Mouse (Mus musculus): ENCODE measurements around the gene Hbs1l.
A peak's percentile ranks its signal among the peaks of the same experiment; 100 is the strongest.

Gene Hbs1l

GRCm38 (mm10) chr10:21304672-21305632, 9.2 kb downstream of the Hbs1l start:
- DNase-seq: no peak

- DNase-seq: peak; percentile 42 to 55
Measured at GRCm38 (mm10) chr10:21313732-21314131, 18.0 kb downstream of the Hbs1l start.

- no peak for DNase-seq
Measured at GRCm38 (mm10) chr10:21316123-21316522, 20.3 kb downstream of the Hbs1l start.

- DNase-seq: no peak
Measured at GRCm38 (mm10) chr10:21318250-21318649, 22.5 kb downstream of the Hbs1l start.

GRCm38 (mm10) chr10:21318996-21319395, 23.2 kb downstream of the Hbs1l start:
- no peak for DNase-seq

GRCm38 (mm10) chr10:21320601-21321000, 24.8 kb downstream of the Hbs1l start:
- no peak for DNase-seq

GRCm38 (mm10) chr10:21326352-21326751, 30.6 kb downstream of the Hbs1l start:
- no peak for DNase-seq

- DNase-seq: no peak
Measured at GRCm38 (mm10) chr10:21327605-21328135, 31.9 kb downstream of the Hbs1l start.

GRCm38 (mm10) chr10:21334349-21335105, 38.7 kb downstream of the Hbs1l start:
- peak; percentile 11 to 22 for DNase-seq

GRCm38 (mm10) chr10:21335534-21335933, 39.8 kb downstream of the Hbs1l start:
- DNase-seq: no peak

GRCm38 (mm10) chr10:21337191-21337590, 41.4 kb downstream of the Hbs1l start:
- DNase-seq: peak; percentile 30 to 46

- no peak for DNase-seq
Measured at GRCm38 (mm10) chr10:21341706-21342105, 45.9 kb downstream of the Hbs1l start.

- no peak for DNase-seq
Measured at GRCm38 (mm10) chr10:21342331-21343005, 46.7 kb downstream of the Hbs1l start.

- peak; percentile 55 to 68 for DNase-seq
Measured at GRCm38 (mm10) chr10:21347332-21347731, 51.6 kb downstream of the Hbs1l start.

- DNase-seq: no peak
Measured at GRCm38 (mm10) chr10:21349449-21349848, 53.7 kb downstream of the Hbs1l start.

GRCm38 (mm10) chr10:21349946-21350345, 54.2 kb downstream of the Hbs1l start:
- no peak for DNase-seq

- DNase-seq: no peak
Measured at GRCm38 (mm10) chr10:21350531-21351515, 55.0 kb downstream of the Hbs1l start.

- no peak for DNase-seq
Measured at GRCm38 (mm10) chr10:21351766-21352165, 56.0 kb downstream of the Hbs1l start.

- DNase-seq: no peak
Measured at GRCm38 (mm10) chr10:21353890-21354289, 58.1 kb downstream of the Hbs1l start.

- DNase-seq: no peak
Measured at GRCm38 (mm10) chr10:21354506-21354905, 58.7 kb downstream of the Hbs1l start.

- DNase-seq: no peak
Measured at GRCm38 (mm10) chr10:21357986-21358385, 62.2 kb downstream of the Hbs1l start.

GRCm38 (mm10) chr10:21359086-21359485, 63.3 kb downstream of the Hbs1l start:
- no peak for DNase-seq
